Mouse (Mus musculus): ENCODE measurements around the gene Eps8. TPM values are rescaled to one million over a fixed set of nuclear protein-coding genes. Genes with fewer than 3 reads are reported as not detected.

Gene Eps8
- polyA plus RNA-seq, 1 experiment from 2014 or later = 9.4 TPM

DNA sequence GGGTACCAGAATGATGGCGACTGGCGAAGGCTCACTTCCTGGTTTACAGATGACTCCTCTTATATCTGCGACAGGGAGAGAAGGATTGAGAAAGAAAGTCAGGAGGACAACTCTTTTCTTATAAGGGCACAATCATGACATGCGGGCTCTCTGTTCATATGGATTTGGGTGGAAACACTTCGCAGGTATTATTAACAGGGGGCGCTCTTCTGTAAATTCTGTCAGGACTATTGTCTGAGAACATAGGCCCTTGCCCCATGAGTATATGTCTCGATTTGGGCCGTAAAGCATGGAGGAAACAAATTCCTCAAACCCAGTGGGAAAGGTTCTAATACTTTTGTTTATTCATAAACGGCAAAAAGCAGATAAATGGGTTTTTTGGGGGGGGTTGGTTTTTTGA lies 16.1 kb upstream of the Eps8 start:
- Histone ChIP-seq H3K4me3 (ENCODE audit: low read depth, low read length) (no peak overlapping the region), H3K4me1 (replicated peaks; ENCODE audit: control insufficient read depth, insufficient read depth, low read length) (no peaks in the 10 kb centered on the region), H3K27me3 (ENCODE audit: control insufficient read depth, insufficient read depth, low read length) (no peaks in the 10 kb centered on the region), H3K27ac (ENCODE audit: low read depth, low read length) (no peak overlapping the region), H3K9ac (ENCODE audit: low read depth, low read length) (no peak overlapping the region), H3K9me3 (ENCODE audit: control insufficient read depth, low read length) (no peaks in the 10 kb centered on the region), H3K4me2 (replicated peaks; ENCODE audit: low read depth, low read length) (no peak overlapping the region), H3K36me3 (ENCODE audit: control insufficient read depth, insufficient read depth, low read length) (no peaks in the 10 kb centered on the region)
- WGBS = 89% methylated on average over 9 of the region's 9 CpGs
- DNase-seq (ENCODE audit: low spot score) = no peak
- ATAC-seq (ENCODE audit: low FRiP score) = no peak

DNA sequence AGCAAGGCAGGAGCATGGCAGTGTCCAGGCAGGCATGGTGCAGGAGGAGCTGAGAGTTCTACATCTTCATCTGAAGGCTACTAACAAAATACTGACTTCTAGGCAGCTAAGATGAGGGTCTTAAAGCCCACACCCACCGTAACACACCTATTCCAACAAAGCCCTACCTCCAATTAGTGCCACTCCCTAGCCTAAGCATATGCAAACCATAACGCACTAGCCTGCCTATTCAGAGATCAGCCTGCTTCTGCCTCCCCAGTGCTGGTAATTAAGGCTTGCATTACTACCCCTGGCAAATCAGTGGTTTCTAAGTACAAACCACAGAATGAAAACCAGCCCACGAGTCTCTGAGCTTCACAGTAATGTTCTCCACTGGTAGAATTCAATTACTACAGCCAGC lies 15.2 kb upstream of the Eps8 start:
- no peak overlapping the region for H3K4me2 ChIP-seq (replicated peaks; ENCODE audit: low read depth, low read length)
- ATAC-seq (ENCODE audit: low FRiP score) = no peak
- no peaks in the 10 kb centered on the region for H3K4me1 ChIP-seq (replicated peaks; ENCODE audit: control insufficient read depth, insufficient read depth, low read length)
- DNase-seq (ENCODE audit: low spot score) = no peak
- no peaks in the 10 kb centered on the region for H3K9me3 ChIP-seq (ENCODE audit: control insufficient read depth, low read length)
- no peak overlapping the region for H3K9ac ChIP-seq (ENCODE audit: low read depth, low read length)
- no peaks in the 10 kb centered on the region for H3K36me3 ChIP-seq (ENCODE audit: control insufficient read depth, insufficient read depth, low read length)
- H3K27ac ChIP-seq (ENCODE audit: low read depth, low read length) = no peak overlapping the region
- no peak overlapping the region for H3K4me3 ChIP-seq (ENCODE audit: low read depth, low read length)
- no peaks in the 10 kb centered on the region for H3K27me3 ChIP-seq (ENCODE audit: control insufficient read depth, insufficient read depth, low read length)
- WGBS = 90% methylated on average over 3 of the region's 3 CpGs

DNA sequence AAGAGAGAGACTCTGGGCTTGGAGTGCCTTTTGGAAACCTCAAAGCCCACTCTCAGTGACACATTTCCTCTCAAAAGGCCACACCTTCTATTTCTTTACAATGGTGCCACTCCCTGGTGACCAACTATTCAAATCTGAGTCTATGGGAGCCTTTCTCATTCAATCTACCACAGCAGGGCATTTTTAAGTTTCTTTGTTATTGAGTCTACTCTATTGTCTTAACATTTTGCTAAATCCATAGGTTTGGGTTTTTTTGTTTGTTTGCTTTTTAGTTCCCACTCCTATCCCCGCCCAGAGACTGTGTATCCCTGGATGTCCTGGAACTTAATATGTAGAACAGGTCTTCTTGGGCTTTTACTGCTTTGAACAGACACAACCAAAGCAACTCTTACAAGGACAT lies 14.8 kb upstream of the Eps8 start:
- H3K27ac ChIP-seq (ENCODE audit: low read depth, low read length) = no peak overlapping the region
- H3K9me3 ChIP-seq (ENCODE audit: control insufficient read depth, low read length) = no peaks in the 10 kb centered on the region
- 81% methylated on average over 1 of the region's 1 CpGs for WGBS
- H3K36me3 ChIP-seq (ENCODE audit: control insufficient read depth, insufficient read depth, low read length) = no peaks in the 10 kb centered on the region
- H3K4me1 ChIP-seq (replicated peaks; ENCODE audit: control insufficient read depth, insufficient read depth, low read length) = no peaks in the 10 kb centered on the region
- H3K4me2 ChIP-seq (replicated peaks; ENCODE audit: low read depth, low read length) = no peak overlapping the region
- no peak overlapping the region for H3K4me3 ChIP-seq (ENCODE audit: low read depth, low read length)
- H3K9ac ChIP-seq (ENCODE audit: low read depth, low read length) = no peak overlapping the region
- DNase-seq (ENCODE audit: low spot score) (no peak), ATAC-seq (ENCODE audit: low FRiP score) (no peak)
- no peaks in the 10 kb centered on the region for H3K27me3 ChIP-seq (ENCODE audit: control insufficient read depth, insufficient read depth, low read length)

DNA sequence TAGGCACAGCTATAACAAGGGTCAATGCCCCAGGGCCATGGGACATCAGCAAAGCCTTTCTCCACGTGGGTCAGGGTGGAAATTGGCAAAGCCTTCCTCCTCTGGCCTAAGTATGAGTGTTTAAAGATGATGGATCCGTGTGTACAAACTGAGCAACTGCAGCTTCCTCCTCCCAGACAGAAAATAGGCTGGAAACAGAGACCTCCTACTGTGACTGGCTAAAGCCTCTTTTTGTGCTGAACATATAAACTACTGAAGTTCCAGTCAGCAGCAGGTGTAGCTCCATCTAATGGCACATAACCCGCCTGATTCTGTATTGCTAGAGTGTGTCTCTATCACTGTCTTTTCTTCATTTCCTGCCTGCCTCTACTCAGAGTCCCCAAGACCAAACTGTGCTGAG lies 13.7 kb upstream of the Eps8 start:
- DNase-seq (ENCODE audit: low spot score) (no peak), ATAC-seq (ENCODE audit: low FRiP score) (no peak)
- Histone ChIP-seq H3K27ac (ENCODE audit: low read depth, low read length) (no peak overlapping the region), H3K9me3 (ENCODE audit: control insufficient read depth, low read length) (no peaks in the 10 kb centered on the region), H3K9ac (ENCODE audit: low read depth, low read length) (no peak overlapping the region), H3K27me3 (ENCODE audit: control insufficient read depth, insufficient read depth, low read length) (no peaks in the 10 kb centered on the region), H3K4me3 (ENCODE audit: low read depth, low read length) (no peak overlapping the region), H3K36me3 (ENCODE audit: control insufficient read depth, insufficient read depth, low read length) (no peaks in the 10 kb centered on the region), H3K4me1 (replicated peaks; ENCODE audit: control insufficient read depth, insufficient read depth, low read length) (no peaks in the 10 kb centered on the region), H3K4me2 (replicated peaks; ENCODE audit: low read depth, low read length) (no peak overlapping the region)
- 73% methylated on average over 3 of the region's 3 CpGs for WGBS

DNA sequence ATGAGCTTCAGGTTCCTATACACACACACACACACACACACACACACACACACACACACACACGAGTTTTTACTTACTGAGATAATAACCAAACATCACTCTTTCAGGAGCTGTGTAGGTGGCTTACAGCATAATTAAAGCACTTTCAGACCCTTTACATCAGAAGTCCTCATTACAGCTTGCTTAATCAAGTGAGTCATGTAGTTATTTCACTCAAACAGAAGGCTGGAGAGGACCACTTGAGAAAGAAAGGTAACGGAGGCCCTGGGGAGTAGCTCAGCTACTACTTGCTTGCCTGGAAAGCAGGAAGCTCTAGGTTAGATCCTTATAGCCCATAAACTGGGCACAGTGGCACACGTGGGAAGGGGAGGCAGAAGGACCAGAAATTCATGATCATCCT lies 13.0 kb upstream of the Eps8 start:
- no peaks in the 10 kb centered on the region for H3K4me1 ChIP-seq (replicated peaks; ENCODE audit: control insufficient read depth, insufficient read depth, low read length)
- no peaks in the 10 kb centered on the region for H3K36me3 ChIP-seq (ENCODE audit: control insufficient read depth, insufficient read depth, low read length)
- H3K27ac ChIP-seq (ENCODE audit: low read depth, low read length) = no peak overlapping the region
- WGBS = 89% methylated on average over 3 of the region's 3 CpGs
- H3K4me3 ChIP-seq (ENCODE audit: low read depth, low read length) = no peak overlapping the region
- DNase-seq (ENCODE audit: low spot score) (no peak), ATAC-seq (ENCODE audit: low FRiP score) (no peak)
- H3K9ac ChIP-seq (ENCODE audit: low read depth, low read length) = no peak overlapping the region
- H3K27me3 ChIP-seq (ENCODE audit: control insufficient read depth, insufficient read depth, low read length) = no peaks in the 10 kb centered on the region
- no peak overlapping the region for H3K4me2 ChIP-seq (replicated peaks; ENCODE audit: low read depth, low read length)
- no peaks in the 10 kb centered on the region for H3K9me3 ChIP-seq (ENCODE audit: control insufficient read depth, low read length)

DNA sequence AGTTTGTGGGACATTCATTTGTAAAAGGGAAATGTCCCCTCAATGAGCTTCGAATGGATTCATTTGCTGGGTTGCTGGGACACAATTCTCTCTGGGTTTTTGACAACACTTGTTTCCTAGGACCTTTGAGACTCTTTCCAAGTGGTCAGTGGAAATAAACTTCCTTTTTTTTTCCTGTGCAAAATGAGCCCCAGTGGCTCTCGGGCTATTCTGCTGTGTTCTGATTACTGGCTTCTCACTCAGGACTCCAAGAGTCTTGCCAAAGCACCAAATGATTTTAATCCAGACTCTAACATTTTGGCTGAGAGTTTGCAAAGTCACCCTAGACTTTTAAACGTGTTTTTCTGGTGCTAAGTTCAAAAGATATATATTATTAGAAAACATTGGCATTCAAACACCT lies 10.3 kb upstream of the Eps8 start:
- no peak overlapping the region for H3K4me3 ChIP-seq (ENCODE audit: low read depth, low read length)
- H3K9me3 ChIP-seq (ENCODE audit: control insufficient read depth, low read length) = no peaks in the 10 kb centered on the region
- 71% methylated on average over 3 of the region's 3 CpGs for WGBS
- no peaks in the 10 kb centered on the region for H3K36me3 ChIP-seq (ENCODE audit: control insufficient read depth, insufficient read depth, low read length)
- no peaks in the 10 kb centered on the region for H3K4me1 ChIP-seq (replicated peaks; ENCODE audit: control insufficient read depth, insufficient read depth, low read length)
- no peak for DNase-seq (ENCODE audit: low spot score)
- no peaks in the 10 kb centered on the region for H3K27me3 ChIP-seq (ENCODE audit: control insufficient read depth, insufficient read depth, low read length)
- no peak overlapping the region for H3K9ac ChIP-seq (ENCODE audit: low read depth, low read length)
- no peak for ATAC-seq (ENCODE audit: low FRiP score)
- H3K4me2 ChIP-seq (replicated peaks; ENCODE audit: low read depth, low read length) = no peak overlapping the region
- no peak overlapping the region for H3K27ac ChIP-seq (ENCODE audit: low read depth, low read length)

DNA sequence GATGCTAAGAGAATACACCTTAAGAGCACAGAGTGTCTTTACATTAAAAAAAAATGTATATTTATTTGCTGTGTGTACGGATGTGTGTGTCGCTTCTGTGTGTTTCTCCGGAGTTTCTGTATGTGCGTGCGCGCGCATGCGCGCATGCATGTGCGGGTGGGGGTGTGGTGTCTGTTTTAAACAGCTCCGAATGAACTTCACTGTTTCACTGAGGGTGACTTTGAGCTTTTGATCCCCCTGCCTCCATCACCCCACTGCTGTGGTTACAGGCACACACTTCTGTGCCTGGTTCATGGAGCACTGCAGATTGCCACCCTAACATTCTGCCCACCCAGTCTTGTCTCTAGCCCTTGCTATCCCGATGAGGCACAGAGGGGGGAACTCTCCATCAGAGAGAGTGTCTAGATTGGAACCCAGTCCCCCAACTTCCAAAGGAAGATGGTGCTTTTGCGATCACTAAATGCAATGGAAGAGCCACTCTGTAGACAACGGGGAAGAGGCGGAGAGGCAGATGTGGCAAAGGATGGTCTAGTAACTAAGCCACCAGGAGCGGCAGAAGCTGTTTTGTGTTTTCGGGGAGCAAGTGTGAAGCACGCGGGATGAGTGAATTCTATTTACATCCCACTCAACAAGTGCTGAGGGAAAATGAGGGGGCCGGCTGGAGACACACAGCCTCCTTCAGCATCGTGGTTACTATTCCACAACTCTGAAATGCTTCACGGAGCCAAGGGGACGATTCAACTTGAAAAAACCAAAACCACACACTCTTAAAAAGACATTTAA lies 7.1 kb upstream of the Eps8 start:
- Histone ChIP-seq H3K27ac (ENCODE audit: low read depth, low read length) (no peak overlapping the region), H3K4me3 (ENCODE audit: low read depth, low read length) (no peak overlapping the region), H3K27me3 (ENCODE audit: control insufficient read depth, insufficient read depth, low read length) (no peaks in the 10 kb centered on the region), H3K9me3 (ENCODE audit: control insufficient read depth, low read length) (no peaks in the 10 kb centered on the region), H3K4me1 (replicated peaks; ENCODE audit: control insufficient read depth, insufficient read depth, low read length) (no peaks in the 10 kb centered on the region), H3K36me3 (ENCODE audit: control insufficient read depth, insufficient read depth, low read length) (no peaks in the 10 kb centered on the region), H3K9ac (ENCODE audit: low read depth, low read length) (no peak overlapping the region), H3K4me2 (replicated peaks; ENCODE audit: low read depth, low read length) (no peak overlapping the region)
- 91% methylated on average over 23 of the region's 23 CpGs for WGBS
- ATAC-seq (ENCODE audit: low FRiP score) = no peak
- DNase-seq (ENCODE audit: low spot score) = no peak

DNA sequence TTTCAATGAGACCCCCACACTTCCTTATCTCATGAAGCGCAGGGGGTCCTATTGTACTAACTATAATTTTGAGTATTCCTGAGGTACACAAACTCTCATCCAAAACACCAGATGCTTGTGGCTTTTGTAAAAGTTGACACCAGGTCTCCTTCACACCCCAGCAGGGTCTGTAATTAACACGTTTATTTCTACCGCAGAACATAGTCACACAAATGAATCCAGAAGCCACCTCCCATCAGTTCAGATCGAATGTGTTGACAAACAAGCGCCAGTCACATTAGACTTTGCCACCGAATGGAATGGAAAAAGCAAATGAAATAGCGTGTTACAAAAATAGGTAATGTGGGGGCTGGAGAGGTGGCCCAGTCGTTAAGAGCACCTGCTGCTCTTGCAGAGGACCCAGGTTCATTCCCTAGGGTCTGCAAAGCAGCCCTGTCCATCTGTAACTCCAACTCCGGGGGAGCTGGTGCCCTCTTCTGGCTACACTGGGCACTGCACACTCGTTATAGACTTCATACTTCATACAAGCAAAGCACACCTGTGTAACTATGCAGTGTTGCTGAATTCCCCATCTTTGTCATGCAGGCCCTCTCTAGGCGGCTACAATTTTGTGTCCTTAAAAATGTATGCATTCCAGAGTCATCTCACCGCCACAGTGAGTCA lies 3.9 kb upstream of the Eps8 start:
- WGBS = 79% methylated on average over 12 of the region's 12 CpGs
- Histone ChIP-seq H3K27ac (ENCODE audit: low read depth, low read length) (no peak overlapping the region), H3K4me2 (replicated peaks; ENCODE audit: low read depth, low read length) (no peak overlapping the region), H3K36me3 (ENCODE audit: control insufficient read depth, insufficient read depth, low read length) (no peaks in the 10 kb centered on the region), H3K4me3 (ENCODE audit: low read depth, low read length) (no peak overlapping the region), H3K27me3 (ENCODE audit: control insufficient read depth, insufficient read depth, low read length) (no peaks in the 10 kb centered on the region), H3K9me3 (ENCODE audit: control insufficient read depth, low read length) (no peaks in the 10 kb centered on the region), H3K4me1 (replicated peaks; ENCODE audit: control insufficient read depth, insufficient read depth, low read length) (no peaks in the 10 kb centered on the region), H3K9ac (ENCODE audit: low read depth, low read length) (no peak overlapping the region)
- ATAC-seq (ENCODE audit: low FRiP score) (no peak), DNase-seq (ENCODE audit: low spot score) (peak; percentile 33)

DNA sequence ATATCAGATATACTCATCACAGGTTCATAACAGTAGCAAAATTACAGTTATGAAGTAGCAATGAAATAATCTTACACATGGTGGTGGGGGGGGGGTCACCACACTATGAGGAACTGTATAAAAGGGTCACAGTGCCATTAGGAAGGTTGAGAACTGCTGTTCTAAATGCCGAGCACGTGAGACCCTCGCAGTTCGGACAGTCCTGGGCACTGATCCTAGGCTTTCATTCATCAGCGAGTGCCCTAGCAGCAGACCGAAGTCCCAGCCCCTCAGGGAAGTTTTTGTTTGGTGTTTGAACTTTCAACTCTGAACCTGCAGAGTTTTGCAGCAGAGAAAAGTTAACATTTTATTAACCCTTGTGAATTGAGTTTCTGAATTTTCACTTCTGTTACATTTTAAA lies 2.5 kb upstream of the Eps8 start:
- Histone ChIP-seq H3K36me3 (ENCODE audit: control insufficient read depth, insufficient read depth, low read length) (no peaks in the 10 kb centered on the region), H3K9ac (ENCODE audit: low read depth, low read length) (no peak overlapping the region), H3K4me2 (replicated peaks; ENCODE audit: low read depth, low read length) (no peak overlapping the region), H3K4me1 (replicated peaks; ENCODE audit: control insufficient read depth, insufficient read depth, low read length) (no peaks in the 10 kb centered on the region), H3K9me3 (ENCODE audit: control insufficient read depth, low read length) (no peaks in the 10 kb centered on the region), H3K27me3 (ENCODE audit: control insufficient read depth, insufficient read depth, low read length) (no peaks in the 10 kb centered on the region), H3K27ac (ENCODE audit: low read depth, low read length) (no peak overlapping the region), H3K4me3 (ENCODE audit: low read depth, low read length) (no peak overlapping the region)
- ATAC-seq (ENCODE audit: low FRiP score) = no peak
- WGBS = 65% methylated on average over 6 of the region's 6 CpGs
- DNase-seq (ENCODE audit: low spot score) = no peak
